Mouse (Mus musculus): ENCODE results near the gene Olfr495. TPM values are rescaled to one million over a fixed set of nuclear protein-coding genes. Genes with fewer than 3 reads are reported as not detected.

Gene Olfr495
- total RNA-seq (2014; rRNA removed): not detected in 2 replicates
- not detected in 2 replicates for polyA plus RNA-seq (2015; fragmentation: Nextera tagmentation; extraction: Ambion mirVana)

DNA sequence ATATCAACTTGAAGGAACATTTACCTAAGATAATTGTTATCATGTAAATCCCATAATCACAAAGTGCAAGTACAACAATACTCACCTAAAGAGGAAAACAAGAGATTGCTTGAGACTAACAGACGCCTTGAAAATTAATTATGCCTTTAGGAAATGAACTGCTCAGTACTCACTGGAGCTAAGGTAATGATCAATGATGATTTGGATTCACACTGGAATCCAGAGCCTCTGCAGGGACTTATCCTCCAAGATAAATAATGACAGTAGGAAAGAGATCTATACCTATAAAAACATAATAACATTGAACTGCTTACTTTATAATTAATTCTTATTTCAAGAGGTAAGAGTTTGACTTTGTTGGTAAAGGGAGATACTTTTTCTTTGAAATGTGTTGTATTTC lies at the start of gene Olfr495:
Gene Olfr495 (plus strand): TSS at position 301 of the 400 bp plus-strand sequence.
- 81% methylated on average over 1 of the region's 1 CpGs for WGBS
- TF ChIP-seq CTCF (IDR thresholded peaks at IDR 0.05): no peak
- H3K36me3 ChIP-seq (ENCODE audit: insufficient read depth, low read length): no peaks in the 10 kb centered on the region
- DNase-seq (ENCODE audit: low spot score) (no peak), ATAC-seq (ENCODE audit: low FRiP score) (no peak)
- H3K4me1 ChIP-seq (ENCODE audit: insufficient read depth, low read length): no peaks in the 10 kb centered on the region
- H3K27me3 ChIP-seq (ENCODE audit: insufficient read depth, low read length): no peaks in the 10 kb centered on the region
- H3K27ac ChIP-seq (ENCODE audit: low read depth, low read length): no peak within 1 kb of the TSS
- H3K9ac ChIP-seq (replicated peaks; ENCODE audit: low read length, poor library complexity, severe bottlenecking): no peak within 1 kb of the TSS
- H3K9me3 ChIP-seq (ENCODE audit: low read length): no peaks in the 10 kb centered on the region
- H3K4me3 ChIP-seq (ENCODE audit: low read depth, low read length): no peak within 1 kb of the TSS
- H3K4me2 ChIP-seq (ENCODE audit: low read depth, low read length, poor library complexity, severe bottlenecking): no peak within 1 kb of the TSS

DNA sequence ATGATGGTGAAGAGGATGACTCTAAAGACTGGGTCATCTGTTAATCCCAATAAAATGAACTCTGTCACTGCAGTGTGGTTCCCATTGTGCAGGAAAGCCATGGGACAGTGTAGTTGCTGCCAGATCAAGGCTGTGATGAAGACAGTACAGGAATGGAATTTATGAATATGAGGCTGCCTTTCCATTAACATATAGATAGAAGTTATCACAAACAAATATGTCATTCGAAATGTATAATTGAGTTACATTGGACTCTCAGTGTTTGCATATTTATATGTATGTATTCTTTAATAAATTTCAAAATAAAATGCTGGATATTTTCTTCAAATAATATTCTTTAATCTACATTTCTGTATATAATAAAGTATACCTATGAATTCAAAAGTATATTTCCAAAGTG lies 46.1 kb upstream of the Olfr495 start, which contains the start of gene Olfr493:
Gene Olfr493 (minus strand): TSS at position 101 of the 400 bp plus-strand sequence.
- Histone ChIP-seq H3K9ac (replicated peaks; ENCODE audit: low read length, poor library complexity, severe bottlenecking) (no peak within 1 kb of the TSS), H3K4me3 (ENCODE audit: low read depth, low read length) (no peak within 1 kb of the TSS), H3K4me2 (ENCODE audit: low read depth, low read length, poor library complexity, severe bottlenecking) (no peak within 1 kb of the TSS), H3K4me1 (ENCODE audit: insufficient read depth, low read length) (no peaks in the 10 kb centered on the region), H3K27ac (ENCODE audit: low read depth, low read length) (no peak within 1 kb of the TSS), H3K9me3 (ENCODE audit: low read length) (no peaks in the 10 kb centered on the region), H3K27me3 (ENCODE audit: insufficient read depth, low read length) (no peaks in the 10 kb centered on the region), H3K36me3 (ENCODE audit: insufficient read depth, low read length) (no peaks in the 10 kb centered on the region)
- WGBS: 63% methylated on average over 1 of the region's 1 CpGs
- TF ChIP-seq CTCF (IDR thresholded peaks at IDR 0.05): no peak
- DNase-seq (ENCODE audit: low spot score) (no peak), ATAC-seq (ENCODE audit: low FRiP score) (no peak)

DNA sequence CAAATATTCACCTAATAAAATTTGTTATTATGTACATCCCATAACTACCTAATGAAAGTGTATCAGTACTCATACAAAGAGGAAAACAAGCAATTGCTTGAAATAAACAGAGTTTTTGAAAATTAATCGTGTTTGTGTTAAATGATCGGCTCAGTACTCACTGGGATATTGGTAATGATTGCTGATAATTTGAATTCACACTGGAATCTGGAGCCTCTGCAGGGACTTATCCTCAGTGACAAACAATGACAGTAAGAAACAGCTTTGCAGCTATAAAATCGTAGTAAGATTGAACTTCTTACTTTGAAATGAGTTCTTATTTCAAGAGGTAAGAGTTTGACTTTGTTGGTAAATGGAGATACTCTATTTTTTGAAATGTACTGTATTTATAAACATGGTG lies 27.9 kb upstream of the Olfr495 start, which contains the start of gene Olfr494:
Gene Olfr494 (plus strand): TSS at position 301 of the 400 bp plus-strand sequence.
- TF ChIP-seq CTCF (IDR thresholded peaks at IDR 0.05): no peak
- H3K27ac ChIP-seq (ENCODE audit: low read depth, low read length): no peak within 1 kb of the TSS
- no peak within 1 kb of the TSS for H3K4me2 ChIP-seq (ENCODE audit: low read depth, low read length, poor library complexity, severe bottlenecking)
- DNase-seq (ENCODE audit: low spot score): no peak
- no peak within 1 kb of the TSS for H3K4me3 ChIP-seq (ENCODE audit: low read depth, low read length)
- no peaks in the 10 kb centered on the region for H3K4me1 ChIP-seq (ENCODE audit: insufficient read depth, low read length)
- no peaks in the 10 kb centered on the region for H3K27me3 ChIP-seq (ENCODE audit: insufficient read depth, low read length)
- WGBS: 86% methylated on average over 3 of the region's 3 CpGs
- no peak within 1 kb of the TSS for H3K9ac ChIP-seq (replicated peaks; ENCODE audit: low read length, poor library complexity, severe bottlenecking)
- ATAC-seq (ENCODE audit: low FRiP score): no peak
- H3K36me3 ChIP-seq (ENCODE audit: insufficient read depth, low read length): no peaks in the 10 kb centered on the region
- no peaks in the 10 kb centered on the region for H3K9me3 ChIP-seq (ENCODE audit: low read length)

DNA sequence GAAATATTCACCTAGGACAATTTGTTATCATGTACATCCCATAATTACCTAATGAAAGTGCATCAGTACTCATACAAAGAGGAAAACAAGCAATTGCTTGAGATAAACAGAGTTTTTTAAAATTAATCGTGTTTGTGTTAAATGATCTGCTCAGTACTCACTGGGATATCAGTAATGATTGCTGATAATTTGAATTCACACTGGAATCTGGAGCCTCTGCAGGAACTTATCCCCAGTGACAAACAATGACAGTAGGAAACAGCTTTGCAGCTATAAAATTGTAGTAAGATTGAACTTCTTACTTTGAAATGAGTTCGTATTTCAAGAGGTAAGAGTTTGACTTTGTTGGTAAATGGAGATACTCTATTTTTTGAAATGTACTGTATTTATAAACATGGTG lies 27.2 kb downstream of the Olfr495 start, which contains the start of gene Olfr497:
Gene Olfr497 (plus strand): TSS at position 301 of the 400 bp plus-strand sequence.
- H3K4me2 ChIP-seq (ENCODE audit: low read depth, low read length, poor library complexity, severe bottlenecking): no peak within 1 kb of the TSS
- no peaks in the 10 kb centered on the region for H3K27me3 ChIP-seq (ENCODE audit: insufficient read depth, low read length)
- H3K9ac ChIP-seq (replicated peaks; ENCODE audit: low read length, poor library complexity, severe bottlenecking): no peak within 1 kb of the TSS
- DNase-seq (ENCODE audit: low spot score): no peak
- no peaks in the 10 kb centered on the region for H3K9me3 ChIP-seq (ENCODE audit: low read length)
- H3K4me1 ChIP-seq (ENCODE audit: insufficient read depth, low read length): no peaks in the 10 kb centered on the region
- ATAC-seq (ENCODE audit: low FRiP score): no peak
- no peak within 1 kb of the TSS for H3K4me3 ChIP-seq (ENCODE audit: low read depth, low read length)
- H3K36me3 ChIP-seq (ENCODE audit: insufficient read depth, low read length): no peaks in the 10 kb centered on the region
- H3K27ac ChIP-seq (ENCODE audit: low read depth, low read length): no peak within 1 kb of the TSS
- TF ChIP-seq CTCF (IDR thresholded peaks at IDR 0.05): no peak
- WGBS: 83% methylated on average over 2 of the region's 2 CpGs

Other genes starting within 250 kb of the Olfr495 start
- gene Olfr485, start 233.3 kb upstream of the Olfr495 start, total RNA-seq (2014; rRNA removed): not detected in 2 replicates
- not detected in 2 replicates for gene Olfr485, start 233.3 kb upstream of the Olfr495 start, polyA plus RNA-seq (2015; fragmentation: Nextera tagmentation; extraction: Ambion mirVana)
- gene Olfr486, start 220.4 kb upstream of the Olfr495 start, total RNA-seq (2014; rRNA removed): not detected in 2 replicates
- gene Olfr486, start 220.4 kb upstream of the Olfr495 start, polyA plus RNA-seq (2015; fragmentation: Nextera tagmentation; extraction: Ambion mirVana): not detected in 2 replicates
- not detected in 2 replicates for gene Olfr487, start 178.5 kb upstream of the Olfr495 start, total RNA-seq (2014; rRNA removed)
- not detected in 2 replicates for gene Olfr487, start 178.5 kb upstream of the Olfr495 start, polyA plus RNA-seq (2015; fragmentation: Nextera tagmentation; extraction: Ambion mirVana)
- gene Olfr488, start 134.8 kb upstream of the Olfr495 start, total RNA-seq (2014; rRNA removed): not detected in 2 replicates
- gene Olfr488, start 134.8 kb upstream of the Olfr495 start, polyA plus RNA-seq (2015; fragmentation: Nextera tagmentation; extraction: Ambion mirVana): not detected in 2 replicates
- not detected in 2 replicates for gene Olfr490, start 104.2 kb upstream of the Olfr495 start, total RNA-seq (2014; rRNA removed)
- not detected in 2 replicates for gene Olfr490, start 104.2 kb upstream of the Olfr495 start, polyA plus RNA-seq (2015; fragmentation: Nextera tagmentation; extraction: Ambion mirVana)
- not detected in 2 replicates for gene Olfr491, start 79.7 kb upstream of the Olfr495 start, total RNA-seq (2014; rRNA removed)
- gene Olfr491, start 79.7 kb upstream of the Olfr495 start, polyA plus RNA-seq (2015; fragmentation: Nextera tagmentation; extraction: Ambion mirVana): not detected in 2 replicates
- not detected in 2 replicates for gene Olfr492, start 69.5 kb upstream of the Olfr495 start, total RNA-seq (2014; rRNA removed)
- not detected in 2 replicates for gene Olfr492, start 69.5 kb upstream of the Olfr495 start, polyA plus RNA-seq (2015; fragmentation: Nextera tagmentation; extraction: Ambion mirVana)
- gene Olfr493, start 46.2 kb upstream of the Olfr495 start, total RNA-seq (2014; rRNA removed): not detected in 2 replicates
- not detected in 2 replicates for gene Olfr493, start 46.2 kb upstream of the Olfr495 start, polyA plus RNA-seq (2015; fragmentation: Nextera tagmentation; extraction: Ambion mirVana)
- not detected in 2 replicates for gene Olfr494, start 27.8 kb upstream of the Olfr495 start, total RNA-seq (2014; rRNA removed)
- not detected in 2 replicates for gene Olfr494, start 27.8 kb upstream of the Olfr495 start, polyA plus RNA-seq (2015; fragmentation: Nextera tagmentation; extraction: Ambion mirVana)
- not detected in 2 replicates for gene Olfr497, start 27.3 kb downstream of the Olfr495 start, total RNA-seq (2014; rRNA removed)
- not detected in 2 replicates for gene Olfr497, start 27.3 kb downstream of the Olfr495 start, polyA plus RNA-seq (2015; fragmentation: Nextera tagmentation; extraction: Ambion mirVana)
- gene Olfr498, start 72.2 kb downstream of the Olfr495 start, total RNA-seq (2014; rRNA removed): not detected in 2 replicates
- not detected in 2 replicates for gene Olfr498, start 72.2 kb downstream of the Olfr495 start, polyA plus RNA-seq (2015; fragmentation: Nextera tagmentation; extraction: Ambion mirVana)
- gene Olfr502, start 131.9 kb downstream of the Olfr495 start, total RNA-seq (2014; rRNA removed): not detected in 2 replicates
- gene Olfr502, start 131.9 kb downstream of the Olfr495 start, polyA plus RNA-seq (2015; fragmentation: Nextera tagmentation; extraction: Ambion mirVana): not detected in 2 replicates
- gene Olfr503, start 151.4 kb downstream of the Olfr495 start, total RNA-seq (2014; rRNA removed): not detected in 2 replicates
- gene Olfr503, start 151.4 kb downstream of the Olfr495 start, polyA plus RNA-seq (2015; fragmentation: Nextera tagmentation; extraction: Ambion mirVana): not detected in 2 replicates
- not detected in 2 replicates for gene Olfr504, start 172.6 kb downstream of the Olfr495 start, total RNA-seq (2014; rRNA removed)
- not detected in 2 replicates for gene Olfr504, start 172.6 kb downstream of the Olfr495 start, polyA plus RNA-seq (2015; fragmentation: Nextera tagmentation; extraction: Ambion mirVana)
- gene Olfr506, start 217.6 kb downstream of the Olfr495 start, total RNA-seq (2014; rRNA removed): not detected in 2 replicates
- gene Olfr506, start 217.6 kb downstream of the Olfr495 start, polyA plus RNA-seq (2015; fragmentation: Nextera tagmentation; extraction: Ambion mirVana): not detected in 2 replicates
- not detected in 2 replicates for gene Olfr507, start 228.6 kb downstream of the Olfr495 start, total RNA-seq (2014; rRNA removed)
- gene Olfr507, start 228.6 kb downstream of the Olfr495 start, polyA plus RNA-seq (2015; fragmentation: Nextera tagmentation; extraction: Ambion mirVana): not detected in 2 replicates
- not detected in 2 replicates for gene Olfr508, start 236.8 kb downstream of the Olfr495 start, total RNA-seq (2014; rRNA removed)
- not detected in 2 replicates for gene Olfr508, start 236.8 kb downstream of the Olfr495 start, polyA plus RNA-seq (2015; fragmentation: Nextera tagmentation; extraction: Ambion mirVana)

Data from midbrain, postnatal 0 days (tissue).